Mouse (Mus musculus) MEL (cell line): ENCODE results near the gene Slc22a23. TPM values are rescaled to one million over a fixed set of nuclear protein-coding genes. Genes with fewer than 3 reads are reported as not detected.

ENCODE experiments used
- DNase-seq: peaks from one replicate; pipeline ENCODE4 v3.0.0; 2011; ENCODE audit warnings: low read depth, low spot score
- H3K27ac ChIP-seq: 2 replicates; pipeline ENCODE4 v1.5.1; 2012; ENCODE audit warnings: low read depth, mild to moderate bottlenecking, control low read depth, low read length, moderate library complexity; ENCODE audit not compliant: control insufficient read depth
- H3K27me3 ChIP-seq, 2 experiments: fragments of 150-350 bp in 1 of 2; sonication (generic) in 1 of 2; 2 replicates each; pipeline ENCODE4 v1.6.1; 2012; ENCODE audit warnings: low read length in 2 of 2, mild to moderate bottlenecking in 2 of 2, improper control_type of control experiment in 1 of 2, moderate library complexity in 1 of 2; ENCODE audit not compliant: insufficient read depth in 2 of 2, control insufficient read depth in 1 of 2
- H3K36me3 ChIP-seq, 2 experiments: 2 replicates each; pipeline ENCODE4 v1.6.1; 2012 to 2014; ENCODE audit warnings: low read length in 2 of 2, improper control_type of control experiment in 1 of 2, inconsistent platforms in 1 of 2, mild to moderate bottlenecking in 1 of 2; ENCODE audit not compliant: insufficient read depth in 2 of 2, control insufficient read depth in 1 of 2
- H3K4me1 ChIP-seq, 2 experiments: fragments of 150-350 bp in 1 of 2; sonication (generic) in 1 of 2; 2 replicates each; pipeline ENCODE4 v1.6.1; 2012; ENCODE audit warnings: low read length in 2 of 2, improper control_type of control experiment in 1 of 2, mild to moderate bottlenecking in 1 of 2; ENCODE audit not compliant: insufficient read depth in 2 of 2, control insufficient read depth in 1 of 2
- H3K4me3 ChIP-seq, 2 experiments: fragments of 150-350 bp in 1 of 2; sonication (generic) in 1 of 2; 2 replicates each; pipeline ENCODE4 v1.5.1; 2012; ENCODE audit warnings: low read depth in 2 of 2, low read length in 2 of 2, mild to moderate bottlenecking in 2 of 2, moderate library complexity in 2 of 2, control low read depth in 1 of 2, improper control_type of control experiment in 1 of 2; ENCODE audit not compliant: control insufficient read depth in 1 of 2, insufficient read depth in 1 of 2
- H3K79me2 ChIP-seq: 2 replicates; pipeline ENCODE4 v1.6.1; 2012; ENCODE audit warnings: mild to moderate bottlenecking, low read length, moderate library complexity; ENCODE audit not compliant: control insufficient read depth, poor library complexity, insufficient read depth
- H3K9ac ChIP-seq: 2 replicates; pipeline ENCODE4 v1.6.1; 2012; ENCODE audit warnings: low read depth, mild to moderate bottlenecking, control low read depth, low read length, moderate library complexity; ENCODE audit not compliant: control insufficient read depth, poor library complexity, severe bottlenecking
- H3K9me3 ChIP-seq: fragments of 150-350 bp; sonication (generic); replicated peaks from 2 replicates; pipeline ENCODE4 v1.6.1; 2012; ENCODE audit warnings: mild to moderate bottlenecking, low read length, improper control_type of control experiment, moderate library complexity; ENCODE audit not compliant: insufficient read depth
- BHLHE40 ChIP-seq: IDR thresholded peaks from 2 replicates; pipeline ENCODE4 v1.6.1; 2012; ENCODE audit warnings: low read depth, mild to moderate bottlenecking, inconsistent platforms, low read length, improper control_type of control experiment, borderline replicate concordance
- CHD1 ChIP-seq: IDR thresholded peaks from 2 replicates; pipeline ENCODE4 v1.6.1; 2012; ENCODE audit warnings: low read depth, mild to moderate bottlenecking, inconsistent platforms, low read length, improper control_type of control experiment
- CHD2 ChIP-seq: IDR thresholded peaks from 2 replicates; pipeline ENCODE4 v1.6.1; 2011; ENCODE audit warnings: low read length, improper control_type of control experiment
- E2F4 ChIP-seq: IDR thresholded peaks from 2 replicates; pipeline ENCODE4 v1.6.1; 2011; ENCODE audit warnings: low read depth, low read length, improper control_type of control experiment, borderline replicate concordance
- ELF1 ChIP-seq: IDR thresholded peaks from 2 replicates; pipeline ENCODE4 v1.6.1; 2014; ENCODE audit warnings: low read depth, mild to moderate bottlenecking, inconsistent platforms, low read length, improper control_type of control experiment, moderate library complexity
- EP300 ChIP-seq, 2 experiments: IDR thresholded peaks; 2 replicates each; pipeline ENCODE4 v1.6.1; 2011; ENCODE audit warnings: improper control_type of control experiment in 2 of 2, low read length in 2 of 2, low read depth in 1 of 2, mild to moderate bottlenecking in 1 of 2
- ETS1 ChIP-seq: IDR thresholded peaks from 2 replicates; pipeline ENCODE4 v1.6.1; 2012; ENCODE audit warnings: low read depth, mild to moderate bottlenecking, inconsistent platforms, low read length, improper control_type of control experiment, moderate library complexity
- GABPA ChIP-seq: IDR thresholded peaks from 2 replicates; pipeline ENCODE4 v1.6.1; 2012; ENCODE audit warnings: low read depth, mild to moderate bottlenecking, inconsistent platforms, low read length, improper control_type of control experiment, moderate library complexity
- GATA1 ChIP-seq: IDR thresholded peaks from 2 replicates; pipeline ENCODE4 v1.6.1; 2011; ENCODE audit warnings: low read depth, low read length, improper control_type of control experiment
- HCFC1 ChIP-seq: IDR thresholded peaks from 2 replicates; pipeline ENCODE4 v1.6.1; 2012; ENCODE audit warnings: low read depth, mild to moderate bottlenecking, inconsistent platforms, low read length, improper control_type of control experiment, moderate library complexity
- JUND ChIP-seq: IDR thresholded peaks from 2 replicates; pipeline ENCODE4 v1.6.1; 2011; ENCODE audit warnings: low read depth, mild to moderate bottlenecking, improper control_type of control experiment, low read length
- KAT2A ChIP-seq: conservative IDR thresholded peaks from 2 replicates; pipeline ENCODE4 v1.6.1; 2012; ENCODE audit warnings: low read depth, low read length, improper control_type of control experiment, inconsistent platforms
- MAFK ChIP-seq: IDR thresholded peaks from 2 replicates; pipeline ENCODE4 v1.6.1; 2011; ENCODE audit warnings: low read depth, mild to moderate bottlenecking, low read length, improper control_type of control experiment, borderline replicate concordance
- MAX ChIP-seq: IDR thresholded peaks from 2 replicates; pipeline ENCODE4 v1.6.1; 2011; ENCODE audit warnings: low read length, improper control_type of control experiment
- MAZ ChIP-seq: IDR thresholded peaks from 2 replicates; pipeline ENCODE4 v1.6.1; 2012; ENCODE audit warnings: low read depth, mild to moderate bottlenecking, inconsistent platforms, low read length, improper control_type of control experiment
- MEF2A ChIP-seq: IDR thresholded peaks from 2 replicates; pipeline ENCODE4 v1.6.1; 2014; ENCODE audit warnings: low read depth, mild to moderate bottlenecking, inconsistent platforms, low read length, improper control_type of control experiment; ENCODE audit not compliant: poor library complexity, insufficient replicate concordance, severe bottlenecking; ENCODE audit errors: extremely low read depth
- MXI1 ChIP-seq: IDR thresholded peaks from 2 replicates; pipeline ENCODE4 v1.6.1; 2011; ENCODE audit warnings: mild to moderate bottlenecking, low read depth, low read length, improper control_type of control experiment
- MYB ChIP-seq: IDR thresholded peaks from 2 replicates; pipeline ENCODE4 v1.6.1; 2011; ENCODE audit warnings: mild to moderate bottlenecking, low read depth, low read length, improper control_type of control experiment
- MYC ChIP-seq: IDR thresholded peaks from 2 replicates; pipeline ENCODE4 v1.6.1; 2011; ENCODE audit warnings: low read depth, mild to moderate bottlenecking, low read length, improper control_type of control experiment, moderate library complexity
- NELFE ChIP-seq: IDR thresholded peaks from 2 replicates; pipeline ENCODE4 v1.6.1; 2011; ENCODE audit warnings: low read depth, low read length, improper control_type of control experiment
- NRF1 ChIP-seq: IDR thresholded peaks from 2 replicates; pipeline ENCODE4 v1.6.1; 2014; ENCODE audit warnings: low read depth, mild to moderate bottlenecking, inconsistent platforms, low read length, improper control_type of control experiment, moderate library complexity; ENCODE audit not compliant: poor library complexity, insufficient read depth, severe bottlenecking
- POLR2A ChIP-seq, 2 experiments: IDR thresholded peaks; 2 replicates each; pipeline ENCODE4 v1.6.1; 2011 to 2012; ENCODE audit warnings: low read length in 2 of 2, mild to moderate bottlenecking in 2 of 2, control low read depth in 1 of 2, improper control_type of control experiment in 1 of 2, low read depth in 1 of 2, moderate library complexity in 1 of 2; ENCODE audit not compliant: control insufficient read depth in 1 of 2, insufficient read depth in 1 of 2, poor library complexity in 1 of 2
- POLR2AphosphoS2 ChIP-seq: IDR thresholded peaks from 2 replicates; pipeline ENCODE4 v1.6.1; 2011; ENCODE audit warnings: low read length, improper control_type of control experiment
- POLR2AphosphoS5 ChIP-seq: IDR thresholded peaks from 2 replicates; pipeline ENCODE4 v1.6.1; 2012; ENCODE audit warnings: low read depth, borderline replicate concordance, mild to moderate bottlenecking, inconsistent platforms, low read length, moderate library complexity, mixed read lengths
- RAD21 ChIP-seq: IDR thresholded peaks from 2 replicates; pipeline ENCODE4 v1.6.1; 2011; ENCODE audit warnings: mild to moderate bottlenecking, low read depth, low read length, improper control_type of control experiment
- RCOR1 ChIP-seq: IDR thresholded peaks from 2 replicates; pipeline ENCODE4 v1.6.1; 2012; ENCODE audit warnings: low read depth, mild to moderate bottlenecking, inconsistent platforms, low read length, improper control_type of control experiment
- SIN3A ChIP-seq: IDR thresholded peaks from 2 replicates; pipeline ENCODE4 v1.6.1; 2012; ENCODE audit warnings: low read length, improper control_type of control experiment, inconsistent platforms
- SMC3 ChIP-seq: IDR thresholded peaks from 2 replicates; pipeline ENCODE4 v1.6.1; 2011; ENCODE audit warnings: low read depth, low read length, improper control_type of control experiment
- TAL1 ChIP-seq: IDR thresholded peaks from 2 replicates; pipeline ENCODE4 v1.6.1; 2012; ENCODE audit warnings: mild to moderate bottlenecking, inconsistent platforms, low read length, moderate library complexity, mixed read lengths
- TBP ChIP-seq: IDR thresholded peaks from 2 replicates; pipeline ENCODE4 v1.8.0; 2011; ENCODE audit warnings: low read depth, low read length, improper control_type of control experiment
- TCF12 ChIP-seq: IDR thresholded peaks from 2 replicates; pipeline ENCODE4 v1.6.1; 2014; ENCODE audit warnings: low read depth, mild to moderate bottlenecking, inconsistent platforms, low read length, improper control_type of control experiment, moderate library complexity
- UBTF ChIP-seq: IDR thresholded peaks from 2 replicates; pipeline ENCODE4 v1.6.1; 2012; ENCODE audit warnings: low read depth, mild to moderate bottlenecking, inconsistent platforms, low read length, improper control_type of control experiment, moderate library complexity, borderline replicate concordance; ENCODE audit not compliant: insufficient read depth
- USF1 ChIP-seq: IDR thresholded peaks from 2 replicates; pipeline ENCODE4 v1.6.1; 2014; ENCODE audit warnings: low read depth, mild to moderate bottlenecking, inconsistent platforms, low read length, improper control_type of control experiment, moderate library complexity
- USF2 ChIP-seq, 2 experiments: IDR thresholded peaks; 2 replicates each; pipeline ENCODE4 v1.6.1; 2011 to 2012; ENCODE audit warnings: improper control_type of control experiment in 2 of 2, low read length in 2 of 2, borderline replicate concordance in 1 of 2, inconsistent platforms in 1 of 2, low read depth in 1 of 2, mild to moderate bottlenecking in 1 of 2; ENCODE audit not compliant: insufficient read depth in 1 of 2
- ZC3H11A ChIP-seq: IDR thresholded peaks from 2 replicates; pipeline ENCODE4 v1.6.1; 2012; ENCODE audit warnings: low read depth, mild to moderate bottlenecking, inconsistent platforms, low read length, improper control_type of control experiment
- ZMIZ1 ChIP-seq: IDR thresholded peaks from 2 replicates; pipeline ENCODE4 v1.6.1; 2012; ENCODE audit warnings: low read depth, mild to moderate bottlenecking, inconsistent platforms, low read length, improper control_type of control experiment, moderate library complexity
- ZNF384 ChIP-seq: IDR thresholded peaks from 2 replicates; pipeline ENCODE4 v1.6.1; 2012; ENCODE audit warnings: low read depth, mild to moderate bottlenecking, inconsistent platforms, low read length, improper control_type of control experiment
- polyA plus RNA-seq, 2 experiments: library from polyadenylated mRNA; stranded (reverse) in 1 of 2; unstranded in 1 of 2; fragments of >175 nt in 1 of 2; fragments of >200 nt in 1 of 2; gene quantifications; 2 replicates each; pipeline versions ENCODE4 v1.2.1 to v1.2.4; 2012; ENCODE audit warnings: low replicate concordance in 2 of 2, low read depth in 1 of 2; ENCODE audit not compliant: insufficient read length in 2 of 2, insufficient read depth in 1 of 2, missing spikeins in 1 of 2
- total RNA-seq: library from RNA; depleted of rRNA; stranded (reverse); fragments of 300-350 nt; gene quantifications from 2 replicates; pipeline ENCODE4 v1.2.3, GENCODE M21; 2012

Gene Slc22a23
- total and polyA plus RNA-seq, 3 experiments = 22.2 to 24.3 TPM; not detected in 1

DNA sequence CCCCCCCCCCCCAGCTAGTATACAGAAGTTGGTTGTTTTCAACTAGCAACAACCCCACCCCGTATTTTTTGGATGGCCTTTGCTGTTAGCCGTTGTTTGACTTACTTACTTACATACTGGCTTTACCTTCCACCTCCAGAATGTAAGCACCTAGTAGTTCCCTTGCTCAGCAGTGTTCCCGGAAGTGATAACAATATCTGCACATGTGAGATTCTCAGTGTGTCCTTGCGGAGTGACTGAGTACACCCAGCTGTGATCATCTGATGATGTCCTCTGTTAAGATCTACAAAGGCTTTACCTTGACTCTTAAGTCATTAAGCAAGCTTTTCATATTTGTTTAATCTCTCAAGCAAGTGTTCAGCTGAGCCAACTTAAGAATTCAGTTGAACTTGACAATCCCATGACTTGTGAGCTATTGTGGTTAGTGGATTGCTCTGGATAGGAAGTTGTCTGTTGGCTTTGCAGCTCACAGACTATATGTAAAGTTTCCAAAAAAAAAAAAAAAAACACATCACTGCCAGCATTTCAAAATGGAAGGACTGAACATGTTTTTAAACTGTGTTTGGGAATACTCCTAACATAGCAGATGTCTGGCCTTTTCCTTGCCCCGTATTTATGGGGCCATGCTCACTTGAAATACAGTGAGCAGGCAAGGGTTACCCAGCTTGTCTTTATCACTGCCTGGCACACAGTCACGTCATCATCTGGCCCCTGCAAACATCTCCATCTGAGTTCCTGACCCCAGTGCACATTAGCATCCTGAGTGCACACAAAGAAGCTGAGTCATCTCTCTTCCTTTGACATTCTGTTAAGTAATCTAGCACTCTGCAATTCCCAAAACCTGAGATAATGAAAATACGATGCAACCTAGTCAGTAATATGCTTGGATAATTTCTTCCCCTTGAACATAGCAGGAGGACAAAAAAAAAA lies 3.2 kb upstream of the Slc22a23 start:
- H3K27ac ChIP-seq = peak overlapping the region; percentile 80

GRCm38 (mm10) chr13:34346748-34347147 lies 1.8 kb upstream of the Slc22a23 start:
- Histone ChIP-seq H3K27me3 (no peaks in the 10 kb centered on the region), H3K9me3 (no peaks in the 10 kb centered on the region), H3K27ac (peak overlapping the region; percentile 96), H3K36me3 (peaks cover 0 to 16% of the 10 kb centered on the region in 2 experiments; a peak in 2 of 4 replicates), H3K9ac (peak overlapping the region; percentile 91), H3K4me3 (peak overlapping the region; percentile 82 to 97), H3K79me2 (peaks cover 34% of the 10 kb centered on the region), H3K4me1 (peaks cover 8 to 14% of the 10 kb centered on the region in 2 experiments)
- DNase-seq = peak; percentile 81
- TF ChIP-seq RCOR1 = no peak
- TF ChIP-seq ZNF384 = no peak
- TF ChIP-seq ETS1 = peak; percentile 75
- no peak for TF ChIP-seq ZC3H11A
- peak; percentile 37 for TF ChIP-seq SIN3A
- TF ChIP-seq POLR2AphosphoS5 = no peak
- TF ChIP-seq MAFK = no peak
- TF ChIP-seq POLR2AphosphoS2 = 0 out of 2 replicates have a peak, but pooled peaks have one; percentile 68
- peak; percentile 76; the same call in 1 of the 2 replicates for TF ChIP-seq MAZ
- peak; percentile 74 for TF ChIP-seq NELFE
- no peak for TF ChIP-seq CHD1
- no peak for TF ChIP-seq RAD21
- no peak for TF ChIP-seq USF2 (IDR thresholded peaks at IDR 0.05; ENCODE audit: borderline replicate concordance in 1 of 2, insufficient read depth in 1 of 2, low read depth in 1 of 2, low read length in 2 of 2)
- TF ChIP-seq TCF12 = 0 out of 2 replicates have a peak, but pooled peaks have one; percentile 37

More for the DNA sequence above, 3.2 kb upstream of the Slc22a23 start:
- Histone ChIP-seq H3K4me3 (peak overlapping the region in 1 of 2 experiments; percentile 97; a peak in 2 of 4 replicates), H3K79me2 (peaks cover 19% of the 10 kb centered on the region), H3K4me1 (peaks cover 8% of the 10 kb centered on the region in 2 experiments), H3K36me3 (peaks cover 0 to 16% of the 10 kb centered on the region in 2 experiments; a peak in 2 of 4 replicates), H3K27me3 (no peaks in the 10 kb centered on the region), H3K9me3 (no peaks in the 10 kb centered on the region), H3K9ac (peak overlapping the region; percentile 17)
- TF ChIP-seq POLR2AphosphoS2 (no peak), UBTF (no peak), EP300 (IDR thresholded peaks at IDR 0.05; ENCODE audit: low read depth in 1 of 2, low read length in 2 of 2) (peak; percentile 81 to 88), MEF2A (no peak), MYB (no peak), TCF12 (peak; percentile 80), MXI1 (no peak; the same call in 1 of the 2 replicates), GATA1 (peak; percentile 82), ZMIZ1 (no peak), ZNF384 (peak; percentile 73), MAFK (peak; percentile 81; the same call in 1 of the 2 replicates), MYC (0 out of 2 replicates have a peak, but pooled peaks have one; percentile 19), POLR2A (IDR thresholded peaks at IDR 0.05; ENCODE audit: control insufficient read depth in 1 of 2, insufficient read depth in 1 of 2, low read depth in 1 of 2, low read length in 2 of 2, poor library complexity in 1 of 2) (peak in 1 of 2 experiments; percentile 17; a peak in 1 of 4 replicates), GABPA (peak; percentile 81; the same call in 1 of the 2 replicates), SIN3A (peak; percentile 59), RCOR1 (peak; percentile 63), RAD21 (no peak), USF1 (no peak), E2F4 (no peak), CHD1 (no peak), ETS1 (peak; percentile 98), TBP (peak; percentile 64; the same call in 1 of the 2 replicates), KAT2A (no peak), MAZ (no peak), JUND (peak; percentile 76; the same call in 1 of the 2 replicates), NRF1 (no peak), TAL1 (peak; percentile 66), SMC3 (no peak), HCFC1 (no peak), CHD2 (no peak), MAX (peak; percentile 17; the same call in 1 of the 2 replicates), BHLHE40 (peak; percentile 64), NELFE (0 out of 2 replicates have a peak, but pooled peaks have one; percentile 22), ELF1 (peak; percentile 70; the same call in 1 of the 2 replicates), ZC3H11A (no peak)
- DNase-seq = peak; percentile 83
